Mouse (Mus musculus) lung, postnatal 14 days (tissue): ENCODE data around the gene Lilra5.
"Not testable (repeated sequence)": the region's sequence is repeated elsewhere in the genome, so short reads cannot be mapped to it uniquely, and the experiment has no call there.

Experiments used
- DNase-seq: peaks from one replicate; pipeline ENCODE4 v3.0.0; 2021

Lilra5 gene

GRCm38 (mm10) chr7:4237454-4237853 lies at the start of gene Lilra5:
TSS of gene Lilra5 (plus strand) at chr7:4237754.
- DNase-seq: no peak

DNA sequence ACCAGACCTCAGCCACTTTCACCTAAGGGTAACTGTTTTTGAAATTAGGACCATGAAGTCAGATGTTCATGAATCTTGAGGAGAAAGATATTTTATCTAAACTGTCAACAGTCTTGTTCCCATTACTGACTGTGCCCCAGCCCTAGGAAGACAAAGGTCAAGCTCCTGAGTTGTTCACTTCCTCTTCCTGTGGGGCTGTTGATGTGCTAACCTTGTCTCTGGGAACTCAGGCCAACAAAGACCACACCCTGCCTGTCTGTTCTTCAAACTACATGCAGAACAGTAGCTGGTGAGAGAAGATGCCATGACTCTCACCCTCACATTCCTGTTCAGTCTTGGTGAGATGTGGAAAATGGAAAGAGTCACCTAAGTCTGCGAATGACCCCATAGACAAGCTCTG lies 30.4 kb upstream of the Lilra5 start:
- DNase-seq: no peak

- DNase-seq: no peak
These were observed 28.9 kb upstream of the Lilra5 start for GRCm38 (mm10) chr7:4208626-4209025.

- not testable (repeated sequence) for DNase-seq
These were observed 24.1 kb upstream of the Lilra5 start for GRCm38 (mm10) chr7:4213436-4213835.

- DNase-seq: no peak
These were observed 22.2 kb upstream of the Lilra5 start for GRCm38 (mm10) chr7:4215396-4215795.

DNA sequence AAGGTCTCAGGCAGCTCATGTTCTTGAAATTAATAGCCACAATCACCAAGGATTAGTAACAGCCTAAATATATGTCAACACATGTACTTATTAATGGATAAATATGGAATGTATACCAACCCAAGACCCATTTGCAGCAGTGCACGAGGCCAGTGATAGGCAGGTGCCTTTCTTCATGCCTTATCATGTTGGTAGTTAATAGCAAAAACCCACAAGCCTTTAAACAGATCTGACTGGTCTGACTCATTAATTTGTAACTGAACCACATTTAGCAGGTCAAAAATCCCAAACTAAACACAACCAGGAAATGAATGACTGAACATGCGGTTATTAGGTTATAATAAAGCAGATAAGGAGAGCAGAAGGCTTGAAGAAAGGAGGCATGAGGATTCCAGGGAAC lies 21.7 kb upstream of the Lilra5 start:
- DNase-seq: no peak

DNA sequence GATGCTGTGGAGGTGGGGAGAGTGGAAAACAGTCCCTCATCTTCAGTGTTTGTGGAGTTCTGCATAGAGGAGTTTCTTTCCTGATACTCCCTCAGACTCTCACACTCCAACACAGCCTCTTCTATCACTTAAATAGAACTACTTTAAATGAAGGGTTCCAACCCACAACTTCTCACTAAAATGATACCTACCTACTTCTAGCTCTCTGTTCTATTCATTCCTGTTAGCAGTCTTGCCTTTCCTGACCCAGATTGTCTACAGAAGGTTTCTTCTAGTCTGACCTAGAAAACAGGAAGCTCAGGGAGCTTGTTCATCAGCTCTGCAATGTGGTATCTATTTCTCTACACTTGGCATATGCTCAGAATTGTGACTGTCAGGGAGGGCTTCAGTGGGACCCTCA lies 2.0 kb upstream of the Lilra5 start:
- DNase-seq: no peak

- DNase-seq: no peak
These were observed 1.6 kb downstream of the Lilra5 start for GRCm38 (mm10) chr7:4239038-4239721.

DNA sequence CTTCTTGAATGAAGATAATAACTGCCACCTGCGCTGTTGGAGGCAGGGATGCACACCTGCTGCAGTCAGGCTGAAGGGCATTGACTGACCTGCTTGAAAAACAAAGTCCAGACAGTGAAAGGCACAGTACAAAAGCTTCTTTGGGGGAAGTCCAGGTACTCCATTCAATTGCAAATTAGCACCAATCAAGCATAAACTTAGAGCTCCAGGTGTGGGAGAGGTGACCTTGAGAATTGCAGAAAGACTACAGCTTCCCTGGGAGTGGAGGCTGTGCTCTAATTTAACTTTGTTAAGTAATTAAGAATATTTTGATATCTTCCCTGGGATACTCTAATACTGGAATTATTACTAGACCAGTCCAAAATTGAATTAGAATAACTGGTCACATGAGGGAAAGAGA lies 13.7 kb downstream of the Lilra5 start:
- DNase-seq: not testable (repeated sequence)

- DNase-seq: not testable (repeated sequence)
These were observed 18.5 kb downstream of the Lilra5 start for GRCm38 (mm10) chr7:4256060-4256459.

DNA sequence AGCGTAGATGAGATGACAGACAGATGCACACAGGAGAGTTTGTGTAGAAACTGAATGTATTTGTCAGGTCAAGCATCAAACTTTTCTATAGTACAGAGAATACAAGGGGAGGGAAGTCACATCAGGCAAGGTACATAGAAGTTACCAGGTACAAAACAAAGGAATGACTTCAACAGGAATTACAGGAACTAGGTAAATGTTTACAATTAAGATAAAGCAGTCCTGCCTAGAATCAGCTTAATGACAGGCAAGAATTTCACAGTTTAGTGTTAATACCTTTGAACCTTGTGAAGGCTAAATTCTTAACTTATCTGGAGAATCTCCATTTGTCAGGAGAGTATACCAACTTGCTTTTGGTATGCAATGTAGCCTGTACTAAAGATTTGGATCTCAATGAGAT lies 23.0 kb downstream of the Lilra5 start:
- DNase-seq: not testable (repeated sequence)

DNA sequence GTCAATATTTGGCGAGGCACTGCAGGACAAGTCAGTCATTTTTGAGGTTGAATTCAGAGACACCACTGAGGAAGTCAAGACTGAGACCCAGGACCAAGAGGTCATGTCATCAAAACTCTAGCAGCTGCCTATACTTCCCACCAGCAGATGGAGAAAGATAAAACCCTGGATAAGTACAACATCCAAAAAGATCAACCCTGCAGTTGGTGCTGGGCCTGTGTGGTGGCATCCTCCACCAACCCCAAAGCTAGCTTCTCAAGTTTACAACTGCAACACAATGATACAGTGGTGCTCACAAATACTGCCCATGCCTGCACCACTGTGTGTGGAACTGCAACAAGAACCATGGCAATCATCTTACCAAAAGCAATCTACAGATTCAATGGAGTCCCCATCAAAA lies 34.6 kb downstream of the Lilra5 start:
- DNase-seq: not testable (repeated sequence)

- not testable (repeated sequence) for DNase-seq
These were observed 36.3 kb downstream of the Lilra5 start for GRCm38 (mm10) chr7:4273874-4274273.

- not testable (repeated sequence) for DNase-seq
These were observed 37.9 kb downstream of the Lilra5 start for GRCm38 (mm10) chr7:4275500-4275899.

DNA sequence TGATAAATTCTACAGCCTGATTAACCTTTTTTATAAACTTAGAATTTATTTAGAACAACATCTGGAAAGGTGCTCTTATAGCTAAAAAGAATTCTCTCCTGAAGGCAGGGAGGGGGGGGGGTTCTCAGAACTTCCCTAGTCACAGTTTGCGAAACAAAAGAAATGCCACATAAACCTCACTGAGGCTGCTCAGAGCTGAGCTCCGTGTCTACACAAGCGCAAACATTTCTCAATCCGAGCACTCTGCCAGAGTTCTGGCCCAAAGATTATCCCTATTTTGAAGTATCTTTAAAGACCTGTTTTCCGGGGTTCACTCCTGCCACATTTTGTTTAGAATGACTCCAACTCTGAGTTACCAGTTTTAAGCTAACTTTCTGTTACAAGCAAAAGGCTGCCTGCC lies 55.1 kb downstream of the Lilra5 start:
- DNase-seq: no peak
